34 mouse cellular contexts compared by ENCODE assay signal in the genomic region with DNA sequence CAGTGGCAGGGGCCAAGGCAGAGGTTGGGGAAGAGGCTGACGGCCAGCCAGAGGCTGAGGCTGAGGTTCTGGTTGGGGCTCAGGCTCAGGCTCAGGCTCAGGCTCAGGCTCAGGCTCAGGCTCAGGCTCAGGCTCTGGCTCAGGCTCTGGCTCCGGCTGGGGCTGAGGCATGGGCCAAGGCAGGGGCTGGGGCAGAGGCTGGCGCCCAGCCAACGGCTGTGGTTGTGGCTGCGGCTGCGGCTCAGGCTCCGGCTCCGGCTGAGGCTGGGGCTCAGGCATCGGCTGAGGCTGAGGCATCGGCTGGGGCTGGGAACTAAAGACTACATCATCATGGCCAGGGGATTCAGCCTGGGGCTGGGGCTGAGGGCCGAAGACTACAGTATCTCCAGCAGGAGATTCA. TPM values are rescaled to one million over a fixed set of nuclear protein-coding genes. Genes with fewer than 3 reads are reported as not detected.
DNase-seq lines count a peak whose midpoint lies in the region; ATAC-seq lines count a peak whose summit lies in the region.
"Had no signal": no experiment of that assay in that cellular context is flagged by ENCODE, and none has a peak within 500 bp of the region (broad histone marks: within the 10 kb centered on the region; RNA-seq: fewer than 3 reads in every experiment).

No protein-coding gene starts in this region.

- H3K4me1 ChIP-seq in embryonic facial prominence, embryonic 15.5 days = no peaks in the 10 kb centered on the region
- H3K4me1 ChIP-seq in embryonic facial prominence, embryonic 10.5 days = no peaks in the 10 kb centered on the region
- no peaks in the 10 kb centered on the region for H3K4me1 ChIP-seq in midbrain, embryonic 13.5 days (replicated peaks)
- H3K4me1 ChIP-seq in midbrain, embryonic 10.5 days = peaks cover 3% of the 10 kb centered on the region; the same call in 1 of the 2 replicates
- H3K4me1 ChIP-seq: embryonic facial prominence, embryonic 13.5 days; heart, embryonic 10.5 days; heart, embryonic 15.5 days; hindbrain, embryonic 12.5 days; lung, embryonic 15.5 days; megakaryocyte, embryonic 14.5 days had no signal

- no peaks in the 10 kb centered on the region for H3K27me3 ChIP-seq in embryonic facial prominence, embryonic 15.5 days
- H3K27me3 ChIP-seq in embryonic facial prominence, embryonic 10.5 days (replicated peaks; ENCODE audit: low read depth, poor library complexity, severe bottlenecking) = 0 out of 2 replicates have a peak, but pooled peaks cover 15% of the 10 kb centered on the region
- no peaks in the 10 kb centered on the region for H3K27me3 ChIP-seq in midbrain, embryonic 13.5 days
- peaks cover 8% of the 10 kb centered on the region; the same call in 1 of the 2 replicates for H3K27me3 ChIP-seq in midbrain, embryonic 10.5 days (ENCODE audit: low read depth, poor library complexity, severe bottlenecking)
- H3K27me3 ChIP-seq: embryonic facial prominence, embryonic 13.5 days; heart, embryonic 15.5 days; hindbrain, embryonic 12.5 days; lung, embryonic 15.5 days had no signal

- H3K4me2 ChIP-seq in embryonic facial prominence, embryonic 15.5 days (replicated peaks) = no peak overlapping the region
- H3K4me2 ChIP-seq in midbrain, embryonic 13.5 days (replicated peaks) = no peak overlapping the region
- H3K4me2 ChIP-seq: embryonic facial prominence, embryonic 13.5 days; heart, embryonic 15.5 days; hindbrain, embryonic 12.5 days; lung, embryonic 15.5 days had no signal

- H3K36me3 ChIP-seq in embryonic facial prominence, embryonic 15.5 days = no peaks in the 10 kb centered on the region
- peaks cover 11% of the 10 kb centered on the region for H3K36me3 ChIP-seq in embryonic facial prominence, embryonic 10.5 days (replicated peaks)
- H3K36me3 ChIP-seq in midbrain, embryonic 13.5 days = no peaks in the 10 kb centered on the region
- H3K36me3 ChIP-seq in midbrain, embryonic 10.5 days = no peaks in the 10 kb centered on the region
- H3K36me3 ChIP-seq: embryonic facial prominence, embryonic 13.5 days; heart, embryonic 15.5 days; hindbrain, embryonic 12.5 days; lung, embryonic 15.5 days had no signal

- WGBS in embryonic facial prominence, embryonic 15.5 days = 85% methylated on average over 11 of the region's 11 CpGs
- 92% methylated on average over 11 of the region's 11 CpGs for WGBS in embryonic facial prominence, embryonic 10.5 days
- 94% methylated on average over 11 of the region's 11 CpGs for WGBS in midbrain, embryonic 13.5 days
- WGBS in midbrain, embryonic 10.5 days = 93% methylated on average over 11 of the region's 11 CpGs

- DNase-seq in embryonic facial prominence, embryonic 10.5 days (ENCODE audit: low spot score) = no peak
- DNase-seq in midbrain, embryonic 10.5 days (ENCODE audit: low spot score) = no peak
- DNase-seq in ZHBTc4 (ENCODE audit: low read depth, low spot score) = peak; percentile 3
- DNase-seq in testis, postnatal 14 days (ENCODE audit: low spot score) = peak; percentile 8
- DNase-seq in right cerebral cortex, postnatal 25 days = no peak
- DNase-seq: adrenal gland, adult 8-10 months; B cell, adult 2 months; cerebellum, adult 11-12 months; embryo, embryonic 11 days; gastrocnemius, postnatal 25 days; heart, postnatal 36 days; kidney, adult 8-10 months; liver; lung, postnatal 36 days; spleen, adult 18-20 months; thymus, postnatal 4 days had no signal

- H3K9me3 ChIP-seq in embryonic facial prominence, embryonic 15.5 days (replicated peaks) = no peaks in the 10 kb centered on the region
- no peaks in the 10 kb centered on the region for H3K9me3 ChIP-seq in embryonic facial prominence, embryonic 10.5 days
- no peaks in the 10 kb centered on the region for H3K9me3 ChIP-seq in midbrain, embryonic 13.5 days
- H3K9me3 ChIP-seq in midbrain, embryonic 10.5 days (replicated peaks) = no peaks in the 10 kb centered on the region
- H3K9me3 ChIP-seq: embryonic facial prominence, embryonic 13.5 days; heart, embryonic 10.5 days; heart, embryonic 15.5 days; hindbrain, embryonic 12.5 days; lung, embryonic 15.5 days had no signal

- H3K27ac ChIP-seq in embryonic facial prominence, embryonic 15.5 days (replicated peaks) = no peak overlapping the region
- no peak overlapping the region for H3K27ac ChIP-seq in embryonic facial prominence, embryonic 10.5 days (replicated peaks)
- H3K27ac ChIP-seq in midbrain, embryonic 13.5 days = no peak overlapping the region
- H3K27ac ChIP-seq in midbrain, embryonic 10.5 days (replicated peaks) = no peak overlapping the region
- H3K27ac ChIP-seq: embryonic facial prominence, embryonic 13.5 days; heart, embryonic 10.5 days; heart, embryonic 15.5 days; hindbrain, embryonic 12.5 days; kidney, postnatal 0 days; liver, embryonic 14.5 days; lung, embryonic 15.5 days; stomach, postnatal 0 days had no signal

- peak; percentile 31; the same call in 1 of the 2 replicates for ATAC-seq in embryonic facial prominence, embryonic 15.5 days (ENCODE audit: insufficient number of reproducible peaks, low FRiP score, low TSS enrichment, low read depth)
- ATAC-seq in midbrain, embryonic 13.5 days = 0 out of 2 replicates have a peak, but pooled peaks have one; percentile 19
- ATAC-seq: intestine, embryonic 16.5 days; midbrain, embryonic 16.5 days had no signal

- H3K9ac ChIP-seq in embryonic facial prominence, embryonic 15.5 days = no peak overlapping the region
- H3K9ac ChIP-seq in midbrain, embryonic 13.5 days (replicated peaks) = no peak overlapping the region
- H3K9ac ChIP-seq: embryonic facial prominence, embryonic 13.5 days; heart, embryonic 15.5 days; hindbrain, embryonic 12.5 days; liver, embryonic 14.5 days; lung, embryonic 15.5 days had no signal

- no peak overlapping the region for H3K4me3 ChIP-seq in embryonic facial prominence, embryonic 15.5 days (replicated peaks)
- H3K4me3 ChIP-seq in embryonic facial prominence, embryonic 10.5 days = no peak overlapping the region
- no peak overlapping the region for H3K4me3 ChIP-seq in midbrain, embryonic 13.5 days (replicated peaks)
- no peak overlapping the region for H3K4me3 ChIP-seq in midbrain, embryonic 10.5 days
- H3K4me3 ChIP-seq: embryonic facial prominence, embryonic 13.5 days; erythroblast, embryonic 14.5 days; heart, embryonic 10.5 days; heart, embryonic 15.5 days; hindbrain, embryonic 12.5 days; lung, embryonic 15.5 days; megakaryocyte, embryonic 14.5 days had no signal

RNA-seq across cellular contexts. Expression of gene Gabre, which starts 4.0 kb away (rescaled TPM):
- 4.3 and 5.2 TPM in 2 replicates for polyA plus RNA-seq in embryonic facial prominence, embryonic 15.5 days (2015; fragmentation: Nextera tagmentation; extraction: Ambion mirVana)
- polyA plus RNA-seq in embryonic facial prominence, embryonic 10.5 days (2016; fragmentation: Nextera tagmentation; extraction: Ambion mirVana) = 1.5 and 2.3 TPM in 2 replicates
- 0.41 and 0.97 TPM in 2 replicates for polyA plus RNA-seq in midbrain, embryonic 13.5 days (2015; fragmentation: Nextera tagmentation; extraction: Ambion mirVana)
- polyA plus RNA-seq in midbrain, embryonic 10.5 days (2016; fragmentation: Nextera tagmentation; extraction: Ambion mirVana) = 0.55 and 0.72 TPM in 2 replicates
- polyA plus RNA-seq: erythroblast, embryonic 14.5 days had no signal

RNA-seq across cellular contexts. Expression of gene Magea4, which starts 48.8 kb away (rescaled TPM):
- not detected in 2 replicates for polyA plus RNA-seq in embryonic facial prominence, embryonic 15.5 days (2015; fragmentation: Nextera tagmentation; extraction: Ambion mirVana)
- not detected in 2 replicates for polyA plus RNA-seq in embryonic facial prominence, embryonic 10.5 days (2016; fragmentation: Nextera tagmentation; extraction: Ambion mirVana)
- polyA plus RNA-seq in midbrain, embryonic 13.5 days (2015; fragmentation: Nextera tagmentation; extraction: Ambion mirVana) = not detected in 2 replicates
- polyA plus RNA-seq in midbrain, embryonic 10.5 days (2016; fragmentation: Nextera tagmentation; extraction: Ambion mirVana) = not detected in 2 replicates
- polyA plus RNA-seq: embryonic facial prominence, embryonic 13.5 days; erythroblast, embryonic 14.5 days; forebrain, embryonic 11.5 days; heart, embryonic 10.5 days; heart, embryonic 15.5 days; hindbrain, embryonic 12.5 days; intestine, embryonic 16.5 days; kidney, postnatal 0 days; limb, embryonic 11.5 days; liver, embryonic 14.5 days; lung, embryonic 15.5 days; midbrain, embryonic 16.5 days; neural tube, embryonic 11.5 days; stomach, postnatal 0 days; thymus, postnatal 0 days had no signal

Comparison
In these comparisons a context has a peak if more than half of its experiments do, and no peak if none do; other contexts are left out.
1. DNase-seq: peak in ZHBTc4 (single experiment) and testis, postnatal 14 days (single experiment); none in embryonic facial prominence, embryonic 10.5 days (single experiment), midbrain, embryonic 10.5 days (single experiment) and right cerebral cortex, postnatal 25 days (single experiment).